Mouse (Mus musculus) Patski (cell line): ENCODE results near the gene Tbca. TPM values are rescaled to one million over a fixed set of nuclear protein-coding genes. Genes with fewer than 3 reads are reported as not detected.

Experiments
- ATAC-seq: fragments of 100-300 bp; one replicate; pipeline ENCODE4 v1.8.0; 2021
- CTCF ChIA-PET: fragments of 350-600 bp; sonication (Branson Sonifier 250); formaldehyde crosslinking; loops from one replicate; lab custom pipeline; 2022; ENCODE audit warnings: inconsistent platforms; lab: Charles Lee
- POLR2A ChIA-PET: fragments of 350-600 bp; sonication (Branson Sonifier 250); formaldehyde crosslinking; loops from one replicate; lab custom pipeline; 2022; ENCODE audit warnings: antibody characterized with exemption, inconsistent platforms; lab: Charles Lee
- DNase-seq: peaks from one replicate; pipeline ENCODE4 v3.0.0-alpha.2; 2011; ENCODE audit warnings: low read depth, low spot score
- H3K27me3 ChIP-seq: fragments of 371-371 bp; one replicate; pipeline ENCODE4 v1.5.1; 2021
- CTCF ChIP-seq: fragments of 100-300 bp; IDR thresholded peaks from one replicate; pipeline ENCODE4 v1.5.1; 2021
- in situ Hi-C: fragments of 300-500 bp; cut with MboI; formaldehyde crosslinking; loops from 3 replicates; pipeline ENCODE4 v1.11.1; 2018; ENCODE audit warnings: low pct_unique_long_range_greater_than_20kb, mixed read lengths
- polyA plus RNA-seq: library from polyadenylated mRNA; unstranded; gene quantifications from one replicate; pipeline ENCODE4 v1.2.3, GENCODE M21; 2021

The Tbca gene
- polyA plus RNA-seq, 1 experiment from 2014 or later = 325 TPM

DNA sequence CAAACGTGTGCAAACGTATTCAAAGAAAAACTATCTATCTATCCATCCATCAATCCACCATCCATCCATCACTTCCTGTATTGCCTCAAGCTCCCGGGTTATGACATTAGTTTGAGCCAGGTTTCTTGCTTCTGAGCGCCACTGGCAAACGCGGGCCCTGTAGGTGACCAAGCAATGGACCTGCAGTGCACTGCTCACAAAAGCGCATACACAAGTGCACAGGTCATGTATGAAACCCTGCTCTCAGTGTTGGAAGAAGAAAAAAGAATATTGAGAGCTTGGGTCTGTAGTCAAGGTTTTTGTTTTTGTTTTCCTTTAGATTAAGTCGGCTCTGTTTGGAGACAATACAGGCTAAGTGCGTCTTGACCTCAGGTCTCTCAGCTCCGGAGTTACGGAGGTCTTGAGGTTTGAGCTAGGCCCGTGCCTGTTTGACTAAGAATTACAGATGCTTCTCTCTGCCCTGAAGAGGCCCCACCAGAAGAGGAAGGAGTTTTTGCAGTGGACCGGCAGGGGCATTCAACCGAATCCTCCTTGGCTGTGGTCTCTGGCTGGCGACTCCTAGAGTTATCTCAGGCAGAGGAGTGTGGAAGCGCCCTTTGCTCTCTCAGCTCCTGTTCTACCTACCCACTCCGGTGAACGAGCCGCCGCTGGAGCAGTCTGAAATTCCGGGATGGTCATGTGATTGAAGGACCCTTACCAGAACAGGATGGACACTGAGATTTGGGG is 81.9 kb downstream of the Tbca start:
- CTCF ChIA-PET = interaction anchor here (1.0 kb wide), 1 partner anchor 18 kb away, joined by 3 read pairs; no protein-coding TSS in a partner anchor
- TF ChIP-seq CTCF = no peak
- POLR2A ChIA-PET = interaction anchor here (0.6 kb wide), 1 partner anchor 36 kb away, joined by 3 read pairs; no protein-coding TSS in a partner anchor
- in situ Hi-C loops = no loop called here
- peaks cover 85% of the 10 kb centered on the region for H3K27me3 ChIP-seq
- no peak for ATAC-seq
- no peak for DNase-seq

- TF ChIP-seq CTCF = no peak
- ChIA-PET POLR2A (no interaction called here), CTCF (no interaction called here)
- in situ Hi-C loops = no loop called here
- ATAC-seq (no peak), DNase-seq (no peak)
- H3K27me3 ChIP-seq = peaks cover 90% of the 10 kb centered on the region
Observed at GRCm38 (mm10) chr13:94871806-94872320, 83.2 kb downstream of the Tbca start.

DNA sequence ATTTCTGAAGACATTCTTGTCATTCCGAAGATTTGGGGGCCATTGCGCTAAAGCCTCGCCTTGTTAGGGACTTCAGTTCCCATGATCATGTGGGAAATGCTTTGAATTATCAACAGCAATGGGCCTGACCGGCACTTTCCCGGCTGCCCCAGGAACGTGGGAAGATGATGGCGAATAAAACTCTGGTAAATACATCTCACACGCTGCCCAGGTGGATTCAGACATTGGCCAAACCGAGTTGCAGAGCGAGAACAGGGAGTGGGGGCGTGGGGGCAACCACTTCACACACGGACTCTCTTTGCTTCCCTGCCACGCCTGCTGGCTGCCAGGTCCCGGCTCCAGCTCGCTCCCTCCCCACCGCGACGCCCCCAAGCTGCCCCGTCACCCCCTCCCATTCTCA is 83.7 kb downstream of the Tbca start:
- ChIA-PET CTCF (no interaction called here), POLR2A (no interaction called here)
- no peak for DNase-seq
- H3K27me3 ChIP-seq = peaks cover 90% of the 10 kb centered on the region
- TF ChIP-seq CTCF = no peak
- ATAC-seq = no peak
- in situ Hi-C loops = no loop called here

DNA sequence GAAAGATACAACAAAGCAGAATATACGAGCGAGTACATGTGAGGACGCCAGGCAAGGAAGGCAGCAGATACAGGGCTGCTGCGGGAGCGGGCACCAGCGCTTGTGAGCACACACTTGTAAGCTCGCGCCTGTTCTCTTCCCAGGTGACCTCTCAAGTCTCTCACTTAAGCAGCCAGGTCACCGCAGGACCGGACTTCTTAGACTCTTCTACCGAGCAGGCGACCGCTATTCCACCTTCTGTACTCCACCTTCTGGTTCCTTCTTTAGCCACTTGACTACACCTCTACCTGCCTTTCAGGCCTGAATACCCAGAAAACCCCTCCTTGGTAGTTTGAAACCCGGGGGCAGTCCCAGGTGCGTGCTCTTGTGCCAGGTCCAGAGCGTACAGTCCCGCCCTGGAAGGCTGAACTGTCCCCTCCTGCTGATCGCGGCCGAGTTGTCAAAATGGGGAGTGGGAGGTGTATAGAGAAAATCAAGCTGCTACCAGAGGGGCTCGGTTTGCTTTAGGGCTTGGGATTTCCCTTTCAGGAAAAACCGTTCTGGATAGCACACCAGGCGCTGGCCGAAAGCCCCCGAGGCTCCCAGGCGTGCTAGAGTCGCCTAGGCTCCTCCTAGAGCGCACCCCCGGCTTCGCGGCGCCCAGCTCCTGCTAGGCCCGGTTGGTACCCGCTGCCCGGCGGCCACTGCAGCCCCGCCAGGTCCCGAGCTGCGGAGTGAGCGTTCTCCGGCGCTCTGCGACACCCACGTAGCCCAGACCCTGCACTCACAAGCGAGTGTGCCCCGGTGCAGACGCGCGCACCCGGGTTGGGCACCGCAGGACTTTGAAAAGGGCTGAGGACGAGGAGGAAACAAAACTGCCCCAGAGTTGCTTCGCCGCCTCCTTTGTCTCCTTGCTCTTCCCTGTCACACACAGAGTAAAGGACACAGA is 84.7 kb downstream of the Tbca start:
- H3K27me3 ChIP-seq = peaks cover 90% of the 10 kb centered on the region
- DNase-seq (no peak), ATAC-seq (no peak)
- ChIA-PET CTCF (no interaction called here), POLR2A (no interaction called here)
- in situ Hi-C loops = no loop called here
- TF ChIP-seq CTCF = no peak

DNA sequence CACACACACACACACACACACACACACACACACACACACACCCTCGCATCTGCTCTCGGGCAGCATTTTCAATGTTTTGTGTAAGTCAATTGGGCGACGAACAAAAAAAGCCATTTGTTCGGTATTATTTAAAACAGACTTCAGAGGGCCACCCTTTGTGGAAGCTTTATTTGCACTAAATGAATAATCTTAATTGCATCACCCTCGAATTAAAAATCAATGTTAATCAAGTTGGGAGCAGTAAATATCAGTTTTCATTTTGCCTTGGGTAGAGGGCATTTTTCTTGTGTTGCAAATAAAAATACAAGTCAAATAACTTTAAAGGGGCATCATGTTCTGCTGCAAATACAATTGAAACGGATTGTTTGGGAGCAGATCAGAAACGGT is 85.3 kb downstream of the Tbca start:
- no peak for TF ChIP-seq CTCF
- in situ Hi-C loops = no loop called here
- POLR2A ChIA-PET = no interaction called here
- DNase-seq = no peak
- no peak for ATAC-seq
- H3K27me3 ChIP-seq = peaks cover 94% of the 10 kb centered on the region
- CTCF ChIA-PET = no interaction called here

- POLR2A ChIA-PET = no interaction called here
- no peak for DNase-seq
- in situ Hi-C loops = no loop called here
- H3K27me3 ChIP-seq = peaks cover 97% of the 10 kb centered on the region
- TF ChIP-seq CTCF = no peak
- CTCF ChIA-PET = no interaction called here
- ATAC-seq = no peak
Observed at GRCm38 (mm10) chr13:94874656-94875395, 86.1 kb downstream of the Tbca start.

DNA sequence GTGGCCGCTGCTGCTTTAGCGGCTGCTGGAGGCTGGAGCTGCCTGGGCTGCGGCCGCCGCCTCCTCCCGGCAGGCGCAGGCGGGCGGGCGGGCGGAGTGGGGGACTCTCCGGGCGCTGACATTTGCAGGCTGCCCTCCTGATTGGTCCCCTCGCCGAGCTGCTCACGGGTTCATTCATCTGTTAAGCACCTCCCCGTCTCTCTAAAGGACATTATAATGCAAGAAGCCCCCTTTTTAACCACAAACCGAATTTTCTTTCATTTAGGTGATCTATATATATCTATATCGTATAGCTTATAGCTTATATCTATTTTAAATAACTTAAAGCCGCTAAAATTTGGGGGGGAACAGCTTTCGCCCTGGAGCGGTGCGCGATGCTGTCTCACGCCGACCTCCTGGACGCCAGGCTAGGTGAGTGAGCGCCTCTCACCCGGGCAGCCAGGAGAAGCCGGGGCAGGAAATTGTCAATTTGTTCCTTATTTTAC is 86.7 kb downstream of the Tbca start, which contains the start of gene Otp:
TSS of gene Otp (plus strand) at position 207 of the 485 bp plus-strand sequence.
- ATAC-seq (no peak), DNase-seq (no peak)
- no peak for TF ChIP-seq CTCF
- in situ Hi-C loops = no loop called here
- H3K27me3 ChIP-seq = peaks cover 97% of the 10 kb centered on the region
- CTCF ChIA-PET = no interaction called here
- POLR2A ChIA-PET = no interaction called here

- in situ Hi-C loops = no loop called here
- peaks cover 97% of the 10 kb centered on the region for H3K27me3 ChIP-seq
Observed at GRCm38 (mm10) chr13:94876286-94877210, 87.8 kb downstream of the Tbca start.

GRCm38 (mm10) chr13:94877211-94877590 is 88.5 kb downstream of the Tbca start:
- ChIA-PET POLR2A (no interaction called here), CTCF (no interaction called here)
- in situ Hi-C loops = no loop called here
- no peak for ATAC-seq
- no peak for DNase-seq
- peaks cover 97% of the 10 kb centered on the region for H3K27me3 ChIP-seq
- no peak for TF ChIP-seq CTCF

More at GRCm38 (mm10) chr13:94876286-94877210, 87.8 kb downstream of the Tbca start:
- ChIA-PET POLR2A (no interaction called here), CTCF (no interaction called here)
- ATAC-seq (no peak), DNase-seq (no peak)
- no peak for TF ChIP-seq CTCF
